Mouse (Mus musculus): ENCODE measurements around the gene Mcl1.

- TF ChIP-seq POLR2A (IDR thresholded peaks at IDR 0.05; ENCODE audit: borderline replicate concordance, insufficient read depth, low read length) (no peak), CTCF (IDR thresholded peaks at IDR 0.05; ENCODE audit: borderline replicate concordance, insufficient read depth, low read depth, low read length) (no peak)
These were observed 7.6 kb upstream of the Mcl1 start for GRCm38 (mm10) chr3:95651033-95651373.
